ENCODE assay signal across 9 mouse cellular contexts in genomic region chr16:45832061-45832746, GRCm38 (mm10).
A peak's percentile ranks its signal among the peaks of the same experiment; 100 is the strongest.
DNase-seq lines count a peak whose midpoint lies in the region; ATAC-seq and TF ChIP-seq lines count a peak whose summit lies in the region.
"Had no signal": no experiment of that assay in that cellular context is flagged by ENCODE, and none has a peak within 500 bp of the region (broad histone marks: within the 10 kb centered on the region; RNA-seq: fewer than 3 reads in every experiment).

No protein-coding gene starts in this region.

- peak; percentile 56; the same call in 1 of the 2 replicates for ATAC-seq in lung, embryonic 15.5 days (ENCODE audit: borderline replicate concordance, extremely low read depth, low FRiP score, low TSS enrichment)
- no peak for ATAC-seq in embryonic facial prominence, embryonic 12.5 days (ENCODE audit: insufficient number of reproducible peaks, insufficient read depth, low FRiP score, low TSS enrichment)
- ATAC-seq in kidney, postnatal 0 days (replicated peaks; ENCODE audit: low FRiP score, low read depth), result peak; percentile 67; the same call in 1 of the 2 replicates
- ATAC-seq: activated CD4-positive, CD25-positive, alpha-beta regulatory T cell, adult 4 months had no signal

- no peak overlapping the region for H3K4me2 ChIP-seq in lung, embryonic 15.5 days
- H3K4me2 ChIP-seq in embryonic facial prominence, embryonic 12.5 days (replicated peaks), result no peak overlapping the region
- peak overlapping the region; percentile 10; the same call in 1 of the 2 replicates for H3K4me2 ChIP-seq in kidney, postnatal 0 days (ENCODE audit: low read length)

- H3K27me3 ChIP-seq in lung, embryonic 15.5 days, result no peaks in the 10 kb centered on the region
- H3K27me3 ChIP-seq in embryonic facial prominence, embryonic 12.5 days, result no peaks in the 10 kb centered on the region
- H3K27me3 ChIP-seq in kidney, postnatal 0 days (ENCODE audit: insufficient read depth, low read length), result no peaks in the 10 kb centered on the region

- H3K4me1 ChIP-seq in lung, embryonic 15.5 days, result peaks cover 54% of the 10 kb centered on the region
- peaks cover 44% of the 10 kb centered on the region for H3K4me1 ChIP-seq in embryonic facial prominence, embryonic 12.5 days
- H3K4me1 ChIP-seq in kidney, postnatal 0 days (replicated peaks; ENCODE audit: insufficient read depth, low read length), result peaks cover 33% of the 10 kb centered on the region

- H3K4me3 ChIP-seq in lung, embryonic 15.5 days, result no peak overlapping the region
- H3K4me3 ChIP-seq in embryonic facial prominence, embryonic 12.5 days, result no peak overlapping the region
- no peak overlapping the region for H3K4me3 ChIP-seq in kidney, postnatal 0 days (replicated peaks; ENCODE audit: low read depth, low read length)

- no peaks in the 10 kb centered on the region for H3K9me3 ChIP-seq in lung, embryonic 15.5 days
- no peaks in the 10 kb centered on the region for H3K9me3 ChIP-seq in embryonic facial prominence, embryonic 12.5 days
- H3K9me3 ChIP-seq in kidney, postnatal 0 days (replicated peaks; ENCODE audit: low read length), result no peaks in the 10 kb centered on the region

- H3K36me3 ChIP-seq in lung, embryonic 15.5 days, result no peaks in the 10 kb centered on the region
- no peaks in the 10 kb centered on the region for H3K36me3 ChIP-seq in embryonic facial prominence, embryonic 12.5 days
- no peaks in the 10 kb centered on the region for H3K36me3 ChIP-seq in kidney, postnatal 0 days (ENCODE audit: insufficient read depth, low read length)

- H3K27ac ChIP-seq in lung, embryonic 15.5 days, result peak overlapping the region; percentile 60
- H3K27ac ChIP-seq in embryonic facial prominence, embryonic 12.5 days, result 0 out of 2 replicates have a peak overlapping the region, but pooled peaks have one; percentile 46
- peak overlapping the region; percentile 78 for H3K27ac ChIP-seq in kidney, postnatal 0 days

- WGBS in lung, embryonic 15.5 days, result 26% methylated on average over 8 of the region's 8 CpGs
- WGBS in embryonic facial prominence, embryonic 12.5 days, result 64% methylated on average over 8 of the region's 8 CpGs
- WGBS in kidney, postnatal 0 days, result 28% methylated on average over 8 of the region's 8 CpGs

- no peak for DNase-seq in lung, postnatal 14 days
- DNase-seq in kidney, postnatal 0 days (ENCODE audit: low spot score), result peak; percentile 85
- peak; percentile 27 for DNase-seq in lung, postnatal 25 days (ENCODE audit: low spot score)
- no peak for DNase-seq in cerebellum, adult 11 months
- no peak for DNase-seq in left cerebral cortex, adult 9 months (ENCODE audit: low spot score in 2 of 2)
- no peak for DNase-seq in layer of hippocampus, adult 11-12 months (ENCODE audit: low spot score)

- H3K9ac ChIP-seq in lung, embryonic 15.5 days, result no peak overlapping the region
- H3K9ac ChIP-seq in embryonic facial prominence, embryonic 12.5 days, result no peak overlapping the region
- no peak overlapping the region for H3K9ac ChIP-seq in kidney, postnatal 0 days (ENCODE audit: low read depth, low read length)

- TF ChIP-seq CTCF in kidney, postnatal 0 days (IDR thresholded peaks at IDR 0.05; ENCODE audit: low read depth), result peak; percentile 61

Comparison
In these comparisons a context has a peak if more than half of its experiments do, and no peak if none do; other contexts are left out.
1. DNase-seq: peak in kidney, postnatal 0 days (single experiment) and lung, postnatal 25 days (single experiment); none in lung, postnatal 14 days (single experiment), cerebellum, adult 11 months (single experiment), left cerebral cortex, adult 9 months (0 of 2) and layer of hippocampus, adult 11-12 months (single experiment).
2. Peak in every context shown above with its lines, with median percentiles within 50 percentile points of each other: H3K27ac ChIP-seq.